In the genomic region with DNA sequence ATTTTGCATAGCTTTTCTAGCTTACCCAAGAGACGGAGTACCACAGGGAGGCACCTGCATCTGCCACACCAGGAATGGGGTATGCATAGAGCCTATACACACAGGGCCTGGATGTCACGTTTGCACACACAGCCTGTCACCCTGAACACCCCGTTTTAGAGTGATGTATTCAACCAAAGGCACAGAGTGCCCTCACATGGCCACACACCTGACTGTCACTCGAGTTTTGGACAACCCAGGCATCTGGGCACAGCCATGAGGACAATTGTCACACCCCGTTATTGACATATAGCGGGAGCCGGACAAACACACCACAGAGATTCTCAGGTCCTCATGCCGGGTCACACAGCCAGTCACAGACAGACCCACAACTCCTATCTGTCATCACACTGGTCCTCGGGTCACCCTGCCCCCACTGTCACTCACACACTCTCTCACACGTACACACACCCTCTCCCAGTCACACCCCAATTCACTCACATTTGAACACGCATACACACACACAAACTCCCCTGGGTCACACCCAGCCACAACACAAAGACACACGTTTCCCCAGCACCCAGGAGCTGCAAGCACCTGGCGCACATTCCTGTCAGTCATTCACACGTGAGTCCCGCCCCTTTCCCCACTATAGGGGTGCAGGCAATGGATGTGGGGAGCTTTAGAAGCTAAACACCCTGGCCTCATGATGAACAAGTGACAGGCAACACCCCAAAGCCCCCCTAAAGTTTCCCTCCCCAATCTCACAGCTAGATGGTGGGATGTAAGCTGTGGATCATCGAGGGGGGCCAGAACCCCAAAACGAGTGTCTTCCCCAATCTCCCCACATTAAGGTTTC, we compare ENCODE assay signal across 8 mouse cellular contexts. TPM values are rescaled to one million over a fixed set of nuclear protein-coding genes. Genes with fewer than 3 reads are reported as not detected.
DNase-seq lines count a peak whose midpoint lies in the region; ATAC-seq and TF ChIP-seq lines count a peak whose summit lies in the region.
"Had no signal": no experiment of that assay in that cellular context is flagged by ENCODE, and none has a peak within 500 bp of the region (broad histone marks: within the 10 kb centered on the region; RNA-seq: fewer than 3 reads in every experiment).

No protein-coding gene starts in this region.

- no peak overlapping the region for H3K27ac ChIP-seq in lung, embryonic 14.5 days (ENCODE audit: low read depth)
- peak overlapping the region; percentile 86 for H3K27ac ChIP-seq in forebrain, embryonic 10.5 days
- peak overlapping the region; percentile 56 for H3K27ac ChIP-seq in limb, embryonic 10.5 days
- peak overlapping the region; percentile 44; the same call in 1 of the 2 replicates for H3K27ac ChIP-seq in neural tube, embryonic 14.5 days (ENCODE audit: low read depth, low read length)

- no peaks in the 10 kb centered on the region for H3K9me3 ChIP-seq in lung, embryonic 14.5 days (ENCODE audit: low read depth, low read length)
- no peaks in the 10 kb centered on the region for H3K9me3 ChIP-seq in forebrain, embryonic 10.5 days
- no peaks in the 10 kb centered on the region for H3K9me3 ChIP-seq in limb, embryonic 10.5 days (replicated peaks)
- H3K9me3 ChIP-seq in neural tube, embryonic 14.5 days (ENCODE audit: control insufficient read depth, low read length): no peaks in the 10 kb centered on the region

- H3K36me3 ChIP-seq in lung, embryonic 14.5 days (ENCODE audit: insufficient read depth): no peaks in the 10 kb centered on the region
- H3K36me3 ChIP-seq in forebrain, embryonic 10.5 days (replicated peaks): no peaks in the 10 kb centered on the region
- H3K36me3 ChIP-seq in limb, embryonic 10.5 days: no peaks in the 10 kb centered on the region
- H3K36me3 ChIP-seq in neural tube, embryonic 14.5 days (ENCODE audit: control insufficient read depth, insufficient read depth, low read length): no peaks in the 10 kb centered on the region

- DNase-seq in lung, embryonic 14.5 days: no peak
- DNase-seq in lung, adult 2 months: no peak
- no peak for DNase-seq in forebrain, embryonic 10.5 days (ENCODE audit: extremely low spot score, low spot score)
- DNase-seq in limb, embryonic 10.5 days (ENCODE audit: low spot score): no peak
- DNase-seq in left cerebral cortex, adult 11 months (ENCODE audit: low spot score): no peak
- DNase-seq in gastrocnemius, postnatal 10 days: no peak
- DNase-seq: lung, postnatal 36 days had no signal

- no peak for ATAC-seq in lung, embryonic 14.5 days (ENCODE audit: insufficient read depth)
- ATAC-seq in neural tube, embryonic 14.5 days (ENCODE audit: low read depth): peak; percentile 44

- peaks cover 47% of the 10 kb centered on the region for H3K27me3 ChIP-seq in lung, embryonic 14.5 days (ENCODE audit: insufficient read depth, low read length)
- peaks cover 75% of the 10 kb centered on the region for H3K27me3 ChIP-seq in forebrain, embryonic 10.5 days (ENCODE audit: poor library complexity, severe bottlenecking)
- peaks cover 74% of the 10 kb centered on the region for H3K27me3 ChIP-seq in limb, embryonic 10.5 days (ENCODE audit: low read depth, poor library complexity, severe bottlenecking)
- H3K27me3 ChIP-seq in neural tube, embryonic 14.5 days (ENCODE audit: control insufficient read depth, insufficient read depth, low read length): no peaks in the 10 kb centered on the region

- H3K4me3 ChIP-seq in lung, embryonic 14.5 days (ENCODE audit: low read depth, low read length): peak overlapping the region; percentile 40
- H3K4me3 ChIP-seq in lung, adult 2 months (replicated peaks; ENCODE audit: extremely low read depth, low read depth, low read length): no peak overlapping the region
- H3K4me3 ChIP-seq in forebrain, embryonic 10.5 days: peak overlapping the region; percentile 67
- peak overlapping the region; percentile 58 for H3K4me3 ChIP-seq in limb, embryonic 10.5 days
- H3K4me3 ChIP-seq in neural tube, embryonic 14.5 days (ENCODE audit: low read depth, low read length): peak overlapping the region; percentile 67

- no peak for TF ChIP-seq POLR2A in lung, adult 2 months (IDR thresholded peaks at IDR 0.05; ENCODE audit: borderline replicate concordance, extremely low read depth, low read depth, low read length)

- peak overlapping the region; percentile 62 for H3K4me2 ChIP-seq in lung, embryonic 14.5 days
- peak overlapping the region; percentile 63 for H3K4me2 ChIP-seq in neural tube, embryonic 14.5 days (ENCODE audit: low read depth, low read length)

- 9% methylated on average over 17 of the region's 17 CpGs for WGBS in lung, embryonic 14.5 days
- 9% methylated on average over 17 of the region's 17 CpGs for WGBS in lung, adult 2 months
- 10% methylated on average over 17 of the region's 17 CpGs for WGBS in forebrain, embryonic 10.5 days
- WGBS in limb, embryonic 10.5 days: 13% methylated on average over 17 of the region's 17 CpGs
- 14% methylated on average over 17 of the region's 17 CpGs for WGBS in neural tube, embryonic 14.5 days

- no peak for TF ChIP-seq CTCF in lung, embryonic 14.5 days (IDR thresholded peaks at IDR 0.05; ENCODE audit: low read depth)
- no peak for TF ChIP-seq CTCF in lung, adult 2 months (IDR thresholded peaks at IDR 0.05; ENCODE audit: insufficient read depth, low read length)

- H3K9ac ChIP-seq in lung, embryonic 14.5 days: peak overlapping the region; percentile 47; the same call in 1 of the 2 replicates
- peak overlapping the region; percentile 82 for H3K9ac ChIP-seq in neural tube, embryonic 14.5 days (replicated peaks; ENCODE audit: low read depth, low read length)

- no peaks in the 10 kb centered on the region for H3K4me1 ChIP-seq in lung, embryonic 14.5 days (ENCODE audit: insufficient read depth)
- no peaks in the 10 kb centered on the region for H3K4me1 ChIP-seq in lung, adult 2 months (ENCODE audit: control insufficient read depth, insufficient read depth, low read length)
- H3K4me1 ChIP-seq in forebrain, embryonic 10.5 days: peaks cover 49% of the 10 kb centered on the region
- peaks cover 21% of the 10 kb centered on the region for H3K4me1 ChIP-seq in limb, embryonic 10.5 days
- peaks cover 6% of the 10 kb centered on the region; the same call in 1 of the 2 replicates for H3K4me1 ChIP-seq in neural tube, embryonic 14.5 days (ENCODE audit: control insufficient read depth, insufficient read depth, low read length)

RNA-seq across cellular contexts. Expression of gene Olfm2, which starts 0.8 kb away (rescaled TPM):
- 1.2 and 1.7 TPM in 2 replicates for polyA plus RNA-seq in lung, embryonic 14.5 days (2014; fragmentation: Nextera tagmentation; extraction: Ambion mirVana)
- polyA plus RNA-seq in lung, adult 2 months (2012; rRNA removed): 14.2 and 15.2 TPM in 2 replicates
- 10.4 and 14.0 TPM in 2 replicates for polyA plus RNA-seq in forebrain, embryonic 10.5 days (2016; fragmentation: Nextera tagmentation; extraction: Ambion mirVana)
- polyA plus RNA-seq in limb, embryonic 10.5 days (2016; fragmentation: Nextera tagmentation; extraction: Ambion mirVana): 1.5 and 3.2 TPM in 2 replicates
- 155 and 202 TPM in 2 replicates for polyA plus RNA-seq in neural tube, embryonic 14.5 days (2014; fragmentation: Nextera tagmentation; extraction: Ambion mirVana)
- under 1 TPM; 0.52 TPM for total RNA-seq in gastrocnemius, postnatal 10 days (2021)
